Mouse (Mus musculus) forebrain, postnatal 0 days (tissue): ENCODE results near the gene Thbs3. TPM values are rescaled to one million over a fixed set of nuclear protein-coding genes. Genes with fewer than 3 reads are reported as not detected.
A peak's percentile ranks its signal among the peaks of the same experiment; 100 is the strongest.

ENCODE experiments used
- ATAC-seq: fragments of 200-750 bp; cut with Nextera tagmentation; 2 replicates; pipeline ENCODE4 v1.8.0; 2017; ENCODE audit warnings: mild to moderate bottlenecking, moderate library complexity
- DNase-seq: peaks from one replicate; pipeline ENCODE4 v3.0.0-alpha.2; 2015
- H3K27ac ChIP-seq: fragments of 300-500 bp; sonication (generic); 2 replicates; pipeline ENCODE4 v1.5.1; 2014; ENCODE audit warnings: low read depth, mild to moderate bottlenecking, antibody characterized with exemption, low read length, moderate library complexity, mixed read lengths
- H3K27me3 ChIP-seq: fragments of 300-500 bp; sonication (generic); 2 replicates; pipeline ENCODE4 v1.6.1; 2014; ENCODE audit warnings: mild to moderate bottlenecking, low read length, mixed read lengths; ENCODE audit not compliant: insufficient read depth
- H3K36me3 ChIP-seq: fragments of 300-500 bp; sonication (generic); 2 replicates; pipeline ENCODE4 v1.6.1; 2014; ENCODE audit warnings: mild to moderate bottlenecking, moderate library complexity; ENCODE audit not compliant: insufficient read depth
- H3K4me1 ChIP-seq: fragments of 300-500 bp; sonication (generic); 2 replicates; pipeline ENCODE4 v1.6.1; 2014; ENCODE audit warnings: antibody characterized with exemption; ENCODE audit not compliant: insufficient read depth
- H3K4me2 ChIP-seq: fragments of 300-500 bp; sonication (generic); 2 replicates; pipeline ENCODE4 v1.6.1; 2014; ENCODE audit warnings: low read depth, mild to moderate bottlenecking, moderate library complexity
- H3K4me3 ChIP-seq: fragments of 300-500 bp; sonication (generic); 2 replicates; pipeline ENCODE4 v1.5.1; 2014; ENCODE audit warnings: low read depth, low read length, mixed read lengths
- H3K9ac ChIP-seq: fragments of 300-500 bp; sonication (generic); 2 replicates; pipeline ENCODE4 v1.6.1; 2014; ENCODE audit warnings: mild to moderate bottlenecking
- H3K9me3 ChIP-seq: fragments of 300-500 bp; sonication (generic); 2 replicates; pipeline ENCODE4 v1.6.1; 2016; ENCODE audit warnings: low read length
- CTCF ChIP-seq: sonication (generic); IDR thresholded peaks from 2 replicates; pipeline ENCODE4 v1.5.1; 2016; ENCODE audit warnings: antibody characterized with exemption, control low read depth, low read depth
- WGBS: fragments of 180-500 bp; shearing (Covaris S2); extraction: QIAGEN DNeasy Blood & Tissue Kit; methylation state at CpG from one replicate; pipeline ENCODE4 v1.1.7; 2014; 5-methylcytosine and 5-hydroxymethylcytosine counted together
- polyA plus RNA-seq: library from polyadenylated mRNA; unstranded; fragments of >200 nt; fragmentation: Nextera tagmentation; extraction: Ambion mirVana; gene quantifications from 2 replicates; pipeline ENCODE4 v1.2.1, GENCODE M21; 2015
- total RNA-seq: library from RNA; depleted of rRNA; stranded (reverse); fragments of >200 nt; gene quantifications from 2 replicates; pipeline ENCODE4 v1.2.3, GENCODE M21; 2014

Gene Thbs3
- total and polyA plus RNA-seq, 2 experiments from 2014 or later: 42.8 to 53.6 TPM

- peak overlapping the region; percentile 23 for H3K27ac ChIP-seq
- no peaks in the 10 kb centered on the region for H3K9me3 ChIP-seq
- peak overlapping the region; percentile 37 for H3K4me3 ChIP-seq
- H3K36me3 ChIP-seq: no peaks in the 10 kb centered on the region
- H3K27me3 ChIP-seq: no peaks in the 10 kb centered on the region
- H3K9ac ChIP-seq: peak overlapping the region; percentile 43
- H3K4me2 ChIP-seq: peak overlapping the region; percentile 51
- TF ChIP-seq CTCF: peak; percentile 61
- DNase-seq: peak; percentile 93
- WGBS: 5% methylated on average over 33 of the region's 33 CpGs
- no peaks in the 10 kb centered on the region for H3K4me1 ChIP-seq
- peak; percentile 96 for ATAC-seq
These were observed 18.8 kb upstream of the Thbs3 start for GRCm38 (mm10) chr3:89195979-89196877.

GRCm38 (mm10) chr3:89199839-89200238 lies 15.1 kb upstream of the Thbs3 start:
- Histone ChIP-seq H3K4me1 (peaks cover 4% of the 10 kb centered on the region), H3K4me3 (no peak overlapping the region), H3K27me3 (no peaks in the 10 kb centered on the region), H3K27ac (no peak overlapping the region), H3K9me3 (no peaks in the 10 kb centered on the region), H3K36me3 (peaks cover 8% of the 10 kb centered on the region), H3K4me2 (no peak overlapping the region), H3K9ac (no peak overlapping the region)
- no peak for DNase-seq
- WGBS: 86% methylated on average over 3 of the region's 3 CpGs
- no peak for TF ChIP-seq CTCF
- no peak for ATAC-seq

DNA sequence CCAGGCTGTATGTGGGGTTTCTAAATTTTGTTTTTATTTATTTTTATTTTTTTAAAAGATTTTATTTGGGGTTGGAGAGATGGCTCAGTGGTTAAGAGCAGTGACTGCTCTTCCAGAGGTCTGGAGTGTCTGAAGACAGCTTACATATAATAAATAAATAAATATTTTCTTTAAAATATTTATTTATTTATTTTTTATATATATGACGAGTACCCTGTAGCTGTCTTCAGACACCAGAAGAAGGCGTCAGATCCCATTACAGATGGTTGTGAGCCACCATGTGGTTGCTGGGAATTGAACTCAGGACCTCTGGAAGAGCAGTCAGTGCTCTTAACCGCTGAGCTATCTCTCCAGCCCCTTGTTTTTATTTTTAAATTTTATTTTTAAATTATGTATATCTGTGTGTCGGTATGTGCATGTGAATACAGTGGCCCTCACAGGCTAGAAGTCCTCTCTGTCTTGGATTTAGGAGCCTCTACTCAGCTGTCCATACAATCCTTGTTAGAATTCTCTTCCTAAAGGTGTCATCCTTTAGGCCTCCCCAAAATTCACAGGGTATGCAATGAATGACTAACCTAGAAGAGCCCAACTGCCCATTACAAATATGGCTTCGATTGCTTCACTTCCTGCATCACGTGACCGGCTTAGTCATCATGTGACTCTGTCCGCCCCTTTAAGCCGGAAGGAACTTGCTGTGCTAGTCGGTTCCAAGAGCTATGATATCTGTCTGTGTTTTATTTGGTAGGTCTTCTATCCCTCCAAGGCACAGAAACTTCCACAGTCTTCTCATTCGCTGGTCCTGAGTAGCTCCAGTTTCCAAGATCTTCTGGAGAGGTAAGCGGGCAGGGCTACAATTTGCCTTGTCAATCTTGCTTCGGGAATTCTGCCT lies 12.5 kb upstream of the Thbs3 start, which contains the start of gene Gba:
Gene Gba (plus strand): TSS at position 676 of the 889 bp plus-strand sequence.
- H3K4me2 ChIP-seq: peak within 1 kb of the TSS; percentile 70
- H3K36me3 ChIP-seq: peaks cover 28% of the 10 kb centered on the region
- no peaks in the 10 kb centered on the region for H3K27me3 ChIP-seq
- 24% methylated on average over 13 of the region's 13 CpGs for WGBS
- H3K27ac ChIP-seq: peak within 1 kb of the TSS; percentile 66
- no peak for TF ChIP-seq CTCF
- no peaks in the 10 kb centered on the region for H3K9me3 ChIP-seq
- peak within 1 kb of the TSS; percentile 66 for H3K9ac ChIP-seq
- peak within 1 kb of the TSS; percentile 58 for H3K4me3 ChIP-seq
- H3K4me1 ChIP-seq: peaks cover 4% of the 10 kb centered on the region
- DNase-seq (peak; percentile 96), ATAC-seq (peak; percentile 94)

- H3K36me3 ChIP-seq: peaks cover 34% of the 10 kb centered on the region
- H3K27me3 ChIP-seq: no peaks in the 10 kb centered on the region
- H3K9ac ChIP-seq: peak overlapping the region; percentile 66
- peak overlapping the region; percentile 58 for H3K4me3 ChIP-seq
- DNase-seq: no peak
- H3K4me1 ChIP-seq: peaks cover 4% of the 10 kb centered on the region
- no peaks in the 10 kb centered on the region for H3K9me3 ChIP-seq
- WGBS: 22% methylated on average over 5 of the region's 5 CpGs
- H3K4me2 ChIP-seq: peak overlapping the region; percentile 70
- TF ChIP-seq CTCF: no peak
- ATAC-seq: peak; percentile 16; the same call in 1 of the 2 replicates
- peak overlapping the region; percentile 66 for H3K27ac ChIP-seq
These were observed 11.9 kb upstream of the Thbs3 start for GRCm38 (mm10) chr3:89203142-89203514.

DNA sequence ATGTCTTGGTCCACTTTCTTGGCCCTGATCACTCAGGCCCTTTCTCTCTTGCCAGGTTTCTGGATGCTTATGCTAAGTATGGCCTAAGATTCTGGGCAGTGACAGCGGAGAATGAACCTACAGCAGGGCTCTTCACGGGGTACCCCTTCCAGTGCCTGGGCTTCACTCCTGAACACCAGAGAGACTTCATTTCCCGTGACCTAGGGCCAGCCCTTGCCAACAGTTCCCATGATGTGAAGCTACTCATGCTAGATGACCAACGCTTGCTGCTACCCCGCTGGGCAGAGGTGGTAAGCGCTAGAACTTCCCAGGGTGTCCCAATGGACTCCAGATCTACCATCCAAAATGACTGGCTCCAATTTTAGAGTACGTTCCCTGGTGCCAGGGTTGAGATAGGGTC lies 8.9 kb upstream of the Thbs3 start:
- Histone ChIP-seq H3K9me3 (no peaks in the 10 kb centered on the region), H3K4me3 (no peak overlapping the region), H3K27ac (no peak overlapping the region), H3K27me3 (no peaks in the 10 kb centered on the region), H3K4me1 (peaks cover 4% of the 10 kb centered on the region), H3K36me3 (peaks cover 52% of the 10 kb centered on the region), H3K4me2 (no peak overlapping the region), H3K9ac (no peak overlapping the region)
- 88% methylated on average over 7 of the region's 7 CpGs for WGBS
- ATAC-seq: no peak
- TF ChIP-seq CTCF: no peak
- DNase-seq: no peak

- no peak for DNase-seq
- Histone ChIP-seq H3K27ac (no peak overlapping the region), H3K4me3 (no peak overlapping the region), H3K4me2 (no peak overlapping the region), H3K36me3 (peaks cover 52% of the 10 kb centered on the region), H3K9me3 (no peaks in the 10 kb centered on the region), H3K27me3 (no peaks in the 10 kb centered on the region), H3K4me1 (peaks cover 4% of the 10 kb centered on the region), H3K9ac (no peak overlapping the region)
- TF ChIP-seq CTCF: no peak
- WGBS: 92% methylated on average over 2 of the region's 2 CpGs
- ATAC-seq: no peak
These were observed 8.3 kb upstream of the Thbs3 start for GRCm38 (mm10) chr3:89206695-89207094.
